Mouse (Mus musculus) kidney, adult 2 months (tissue): ENCODE measurements at regions not wholly inside any gene's neighbourhood (a gene's known extent, or its start where the extent isn't known, plus 50 kb on each side); places are given as distances from the start of the nearest gene placed in this dataset.

Source experiments
- DNase-seq: peaks from one replicate; pipeline ENCODE4 v3.0.0; 2021
- H3K27ac ChIP-seq: fragments of 200-500 bp; 2 replicates; pipeline ENCODE4 v1.5.1; 2012; ENCODE audit warnings: low read depth, low read length, control low read depth, inconsistent platforms; ENCODE audit not compliant: insufficient read depth
- H3K27me3 ChIP-seq: fragments of 200-500 bp; replicated peaks from 2 replicates; pipeline ENCODE4 v1.6.1; 2012; ENCODE audit warnings: mild to moderate bottlenecking, moderate library complexity, low read length, inconsistent platforms; ENCODE audit not compliant: control insufficient read depth, insufficient read depth
- H3K36me3 ChIP-seq: fragments of 200-500 bp; 2 replicates; pipeline ENCODE4 v1.6.1; 2012; ENCODE audit warnings: mild to moderate bottlenecking, moderate library complexity, low read length, inconsistent platforms; ENCODE audit not compliant: control insufficient read depth, insufficient read depth
- H3K4me1 ChIP-seq: fragments of 200-500 bp; 2 replicates; pipeline ENCODE4 v1.6.1; 2011; ENCODE audit warnings: low read length; ENCODE audit not compliant: control insufficient read depth, insufficient read depth
- H3K4me3 ChIP-seq: fragments of 200-500 bp; 2 replicates; pipeline ENCODE4 v1.5.1; 2011; ENCODE audit warnings: mild to moderate bottlenecking, low read depth, low read length, control low read depth; ENCODE audit not compliant: insufficient read depth
- CTCF ChIP-seq: fragments of 200-500 bp; conservative IDR thresholded peaks from 2 replicates; pipeline ENCODE4 v1.5.1; 2011; ENCODE audit warnings: low read depth, mild to moderate bottlenecking, control low read depth, low read length, moderate library complexity, mixed read lengths; ENCODE audit not compliant: insufficient read depth, insufficient read length
- POLR2A ChIP-seq: fragments of 200-500 bp; IDR thresholded peaks from one replicate; pipeline ENCODE4 v1.6.1; 2011; ENCODE audit warnings: low read depth, low read length, control low read depth
- WGBS: fragments of 180-500 bp; shearing (Covaris S2); methylation state at CpG from one replicate; pipeline ENCODE4 v1.1.7; 2018; 5-methylcytosine and 5-hydroxymethylcytosine counted together

GRCm38 (mm10) chr12:106685986-106686385 is 676.0 kb downstream of the Vrk1 start:
- TF ChIP-seq POLR2A (no peak), CTCF (no peak)
- Histone ChIP-seq H3K27ac (no peak overlapping the region), H3K27me3 (no peaks in the 10 kb centered on the region), H3K4me1 (no peaks in the 10 kb centered on the region), H3K36me3 (no peaks in the 10 kb centered on the region), H3K4me3 (no peak overlapping the region)
- no peak for DNase-seq
- WGBS = 89% methylated on average over 5 of the region's 5 CpGs

GRCm38 (mm10) chr12:106687751-106688150 is 677.7 kb downstream of the Vrk1 start:
- no peak overlapping the region for H3K27ac ChIP-seq
- H3K36me3 ChIP-seq = no peaks in the 10 kb centered on the region
- no peak for DNase-seq
- 18% methylated on average over 12 of the region's 12 CpGs for WGBS
- no peaks in the 10 kb centered on the region for H3K27me3 ChIP-seq
- H3K4me3 ChIP-seq = no peak overlapping the region
- no peak for TF ChIP-seq CTCF
- no peak for TF ChIP-seq POLR2A
- H3K4me1 ChIP-seq = no peaks in the 10 kb centered on the region

- H3K4me3 ChIP-seq = no peak overlapping the region
- H3K36me3 ChIP-seq = no peaks in the 10 kb centered on the region
- no peaks in the 10 kb centered on the region for H3K4me1 ChIP-seq
- no peak for DNase-seq
- TF ChIP-seq POLR2A (no peak), CTCF (no peak)
- no peaks in the 10 kb centered on the region for H3K27me3 ChIP-seq
- 73% methylated on average over 17 of the region's 17 CpGs for WGBS
- no peak overlapping the region for H3K27ac ChIP-seq
These were observed 678.2 kb downstream of the Vrk1 start for GRCm38 (mm10) chr12:106688156-106688740.

GRCm38 (mm10) chr12:106702958-106703357 is 692.9 kb downstream of the Vrk1 start:
- Histone ChIP-seq H3K27me3 (no peaks in the 10 kb centered on the region), H3K4me1 (no peaks in the 10 kb centered on the region), H3K27ac (no peak overlapping the region), H3K36me3 (no peaks in the 10 kb centered on the region), H3K4me3 (no peak overlapping the region)
- 80% methylated on average over 5 of the region's 5 CpGs for WGBS
- no peak for TF ChIP-seq CTCF
- no peak for TF ChIP-seq POLR2A
- no peak for DNase-seq

GRCm38 (mm10) chr12:106721271-106722009 is 711.4 kb downstream of the Vrk1 start:
- H3K36me3 ChIP-seq = no peaks in the 10 kb centered on the region
- DNase-seq = no peak
- no peak overlapping the region for H3K4me3 ChIP-seq
- no peaks in the 10 kb centered on the region for H3K27me3 ChIP-seq
- TF ChIP-seq CTCF = no peak
- H3K4me1 ChIP-seq = no peaks in the 10 kb centered on the region
- no peak overlapping the region for H3K27ac ChIP-seq
- WGBS = 36% methylated on average over 9 of the region's 9 CpGs

GRCm38 (mm10) chr12:106722010-106722362 is 712.0 kb downstream of the Vrk1 start:
- TF ChIP-seq POLR2A (no peak), CTCF (no peak)
- Histone ChIP-seq H3K27ac (no peak overlapping the region), H3K4me1 (no peaks in the 10 kb centered on the region), H3K27me3 (no peaks in the 10 kb centered on the region), H3K4me3 (no peak overlapping the region), H3K36me3 (no peaks in the 10 kb centered on the region)
- DNase-seq = no peak
- 21% methylated on average over 2 of the region's 2 CpGs for WGBS

- Histone ChIP-seq H3K27me3 (no peaks in the 10 kb centered on the region), H3K36me3 (no peaks in the 10 kb centered on the region)
These were observed 712.7 kb downstream of the Vrk1 start for GRCm38 (mm10) chr12:106722761-106723160.

GRCm38 (mm10) chr12:106726920-106727319 is 716.9 kb downstream of the Vrk1 start:
- TF ChIP-seq CTCF (no peak), POLR2A (no peak)
- no peak overlapping the region for H3K4me3 ChIP-seq
- H3K4me1 ChIP-seq = no peaks in the 10 kb centered on the region
- no peaks in the 10 kb centered on the region for H3K27me3 ChIP-seq
- no peaks in the 10 kb centered on the region for H3K36me3 ChIP-seq
- H3K27ac ChIP-seq = no peak overlapping the region
- no peak for DNase-seq
- 89% methylated on average over 8 of the region's 8 CpGs for WGBS

More at GRCm38 (mm10) chr12:106722761-106723160, 712.7 kb downstream of the Vrk1 start:
- TF ChIP-seq POLR2A = no peak
- no peak for DNase-seq
- H3K4me1 ChIP-seq = no peaks in the 10 kb centered on the region
- 61% methylated on average over 4 of the region's 4 CpGs for WGBS
- H3K27ac ChIP-seq = no peak overlapping the region
- H3K4me3 ChIP-seq = no peak overlapping the region
